Mouse (Mus musculus) brain, adult 2 months (tissue): ENCODE results near the gene Clint1.
"Not testable (repeated sequence)": the region's sequence is repeated elsewhere in the genome, so short reads cannot be mapped to it uniquely, and the experiment has no call there.

Source experiments
- DNase-seq: peaks from one replicate; pipeline ENCODE4 v3.0.0; 2011; ENCODE audit warnings: low read depth, low spot score

Clint1 gene

GRCm38 (mm10) chr11:45848253-45848652 is 3.6 kb upstream of the Clint1 start:
- DNase-seq: no peak

DNA sequence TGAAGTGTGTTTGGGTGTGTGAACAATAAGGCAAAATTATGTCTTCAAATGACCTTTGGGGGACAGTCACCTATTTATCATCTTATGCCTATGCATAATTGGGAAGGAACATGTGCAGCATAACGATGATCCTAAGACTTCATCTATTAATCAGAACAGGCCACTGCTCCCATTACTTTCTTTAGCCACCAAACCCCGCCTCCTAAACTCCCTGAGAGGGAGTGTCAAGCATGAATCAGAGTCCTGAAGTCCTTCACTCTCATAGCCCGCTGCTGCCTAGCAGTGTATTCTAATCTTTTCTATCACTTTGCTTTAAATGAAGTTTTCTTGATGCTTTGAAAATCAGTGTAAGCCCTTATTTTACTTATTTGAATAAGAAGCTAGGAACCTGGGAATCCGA is 2.6 kb upstream of the Clint1 start:
- no peak for DNase-seq

GRCm38 (mm10) chr11:45849859-45850258 is 2.0 kb upstream of the Clint1 start:
- no peak for DNase-seq

DNA sequence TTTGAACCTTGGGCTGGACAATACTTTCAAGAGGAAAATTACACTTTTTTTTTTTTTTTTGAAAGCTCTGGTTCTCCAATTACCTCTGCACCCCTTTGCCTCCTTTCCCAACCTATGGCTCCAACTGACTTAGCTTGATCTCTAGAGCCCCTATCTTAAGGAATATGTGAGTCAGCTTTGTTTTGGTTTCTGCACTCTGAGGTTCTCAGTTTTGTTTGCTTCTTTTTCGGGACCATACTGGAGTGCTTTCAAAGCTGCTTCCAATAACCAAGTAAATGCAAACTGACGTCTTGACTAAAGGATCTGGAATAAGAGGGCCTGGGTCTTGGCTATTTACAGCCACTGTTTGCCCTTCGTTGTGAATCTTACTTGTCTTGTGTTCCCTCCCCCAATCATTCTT is 1.5 kb upstream of the Clint1 start:
- no peak for DNase-seq

- no peak for DNase-seq
These were observed 508 bp downstream of the Clint1 start for GRCm38 (mm10) chr11:45852124-45852994.

DNA sequence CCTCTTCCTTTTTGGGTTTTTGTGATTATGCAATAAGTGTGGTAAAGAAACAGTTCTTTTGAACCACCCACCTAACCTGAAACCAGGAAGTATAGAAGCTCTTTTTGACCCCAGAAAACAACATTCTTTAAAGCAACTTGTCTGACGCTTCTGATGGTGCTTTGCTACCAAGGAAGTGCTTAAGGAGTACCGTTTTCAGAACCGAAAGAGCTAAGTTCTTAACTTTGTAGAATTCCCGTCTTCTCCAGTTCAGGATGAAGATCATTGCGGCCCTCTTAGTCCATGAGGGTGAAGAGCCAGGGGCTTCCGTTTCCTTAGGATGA is 1.1 kb downstream of the Clint1 start:
- no peak for DNase-seq

GRCm38 (mm10) chr11:45853916-45854315 is 2.1 kb downstream of the Clint1 start:
- no peak for DNase-seq

DNA sequence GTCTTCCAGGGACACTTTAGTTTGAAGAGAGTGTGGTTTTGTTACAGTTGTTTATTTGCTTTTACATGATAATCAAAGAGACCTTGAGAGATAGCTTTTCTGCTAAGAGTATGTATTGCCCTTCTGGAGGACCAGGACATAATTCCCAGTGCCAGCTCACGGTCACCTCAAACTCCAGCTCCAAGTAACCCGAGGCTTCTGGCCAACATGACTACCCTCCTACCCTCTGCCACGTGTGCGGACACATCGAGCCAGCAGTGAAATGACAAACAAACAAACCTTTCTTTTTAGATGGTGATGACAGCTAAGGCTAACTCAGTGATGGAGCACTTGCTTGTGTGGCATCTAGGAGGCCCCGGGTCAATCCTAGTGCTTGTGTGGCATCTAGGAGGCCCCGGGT is 2.5 kb downstream of the Clint1 start:
- no peak for DNase-seq

DNA sequence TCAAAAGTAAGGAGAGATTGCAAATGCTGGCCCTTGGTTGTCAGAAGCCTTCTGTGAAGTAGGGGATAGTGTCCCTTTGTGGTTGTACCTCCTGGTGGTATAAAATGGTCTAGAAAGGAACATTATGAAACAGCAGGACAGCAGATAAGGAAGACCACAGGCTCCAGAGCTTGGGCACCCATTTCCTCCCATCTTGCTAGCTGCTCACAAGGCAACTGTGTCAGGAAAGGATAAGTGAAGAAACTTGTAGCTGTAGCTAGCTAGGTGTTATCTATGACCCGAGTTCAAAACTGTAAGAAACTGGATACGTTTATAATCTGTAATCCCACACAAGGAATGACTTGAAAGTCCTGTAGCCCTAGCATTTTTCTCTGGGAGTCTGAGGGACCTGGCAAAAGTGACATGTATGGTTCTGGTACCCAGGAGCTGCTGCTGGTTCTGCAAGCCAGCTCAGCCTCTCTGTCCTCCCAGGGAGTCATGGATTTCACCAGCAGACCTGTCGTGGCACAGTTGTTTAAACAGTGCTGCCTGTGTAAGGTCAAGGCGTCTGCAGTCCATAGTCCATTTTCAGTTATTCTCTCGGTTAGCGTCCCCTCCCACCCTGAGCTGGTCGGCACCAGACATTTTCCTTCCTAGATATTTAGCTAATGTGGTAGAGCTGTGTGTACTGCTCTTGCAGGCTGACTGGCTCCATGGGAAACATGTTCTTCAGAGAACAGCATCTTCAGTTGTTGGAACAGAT is 3.7 kb downstream of the Clint1 start:
- DNase-seq: no peak

DNA sequence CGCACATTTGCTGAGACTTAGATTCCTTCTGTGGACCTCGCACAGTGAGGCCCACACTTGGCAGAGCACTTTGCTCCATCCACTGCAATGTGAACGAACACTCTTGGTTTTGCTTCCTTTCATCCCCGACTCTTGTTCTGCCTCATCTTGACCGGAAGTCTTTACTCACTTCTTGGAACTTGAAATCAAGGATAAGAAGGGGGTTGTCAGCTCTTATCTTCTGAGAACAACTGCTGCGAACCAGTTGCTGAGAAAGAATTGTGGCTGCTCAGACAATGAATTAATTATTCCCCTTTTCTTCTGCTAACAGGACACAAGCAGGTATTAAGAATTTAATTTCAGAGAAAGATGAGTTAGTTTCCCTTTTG is 4.3 kb downstream of the Clint1 start:
- DNase-seq: no peak

- no peak for DNase-seq
These were observed 9.5 kb downstream of the Clint1 start for GRCm38 (mm10) chr11:45861334-45861733.

DNA sequence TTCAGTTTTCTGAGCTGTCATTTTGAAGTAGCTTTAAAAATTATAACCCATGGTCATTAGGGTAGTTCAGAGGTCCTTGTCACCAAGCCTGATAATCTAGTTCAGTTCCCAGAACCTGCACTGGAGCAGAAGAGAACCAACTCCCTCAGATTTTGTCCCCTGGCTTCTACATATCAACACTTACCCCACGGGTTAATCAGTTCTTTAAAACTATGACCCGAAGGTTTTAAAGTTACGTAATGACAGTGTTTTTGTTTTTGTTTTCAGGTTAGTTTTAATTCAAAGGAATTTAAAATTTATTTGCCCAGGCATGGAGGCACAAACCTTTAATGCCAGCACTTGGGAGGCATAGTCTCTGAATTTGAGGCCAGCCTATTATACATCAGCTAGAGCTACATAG is 12.6 kb downstream of the Clint1 start:
- DNase-seq: no peak

DNA sequence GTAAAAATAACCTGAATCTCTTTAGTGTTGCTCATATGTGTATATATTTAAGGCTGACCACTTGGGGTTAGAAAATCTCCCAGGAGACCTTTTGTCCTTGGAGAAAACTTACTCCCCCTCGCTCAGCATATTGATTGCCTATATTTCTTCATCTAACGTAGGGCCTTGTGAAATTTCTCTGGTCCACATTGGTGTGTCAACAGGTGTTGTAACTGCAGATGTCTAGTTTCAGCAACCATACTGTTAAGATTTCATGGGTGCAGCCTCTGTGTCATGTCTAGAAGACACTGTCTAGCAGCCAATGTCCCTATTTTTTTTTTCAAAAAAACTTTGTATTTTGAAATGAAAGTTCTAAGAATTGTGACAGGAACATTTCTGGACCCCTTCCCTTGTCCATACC is 14.0 kb downstream of the Clint1 start:
- DNase-seq: no peak

DNA sequence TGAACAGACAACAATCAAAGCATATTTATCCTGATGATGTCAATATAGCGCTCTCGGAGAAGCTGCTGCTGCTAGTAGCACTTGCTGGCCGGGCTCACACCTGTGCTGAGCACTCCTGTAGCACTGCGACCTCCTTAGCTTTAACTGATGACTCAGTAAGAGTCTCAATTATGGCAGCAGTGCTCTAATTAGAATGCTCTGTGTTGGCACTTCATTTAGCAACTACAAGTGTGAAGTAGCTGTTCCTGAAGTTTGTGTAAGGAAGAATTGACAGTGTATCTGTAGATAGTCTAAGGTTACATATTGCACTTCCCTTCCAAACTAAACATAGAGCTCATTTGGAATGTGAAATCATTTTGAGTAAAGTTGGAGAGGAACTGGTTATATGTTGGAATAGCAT is 14.7 kb downstream of the Clint1 start:
- peak; percentile 71 for DNase-seq

- no peak for DNase-seq
These were observed 21.8 kb downstream of the Clint1 start for GRCm38 (mm10) chr11:45873666-45874065.

DNA sequence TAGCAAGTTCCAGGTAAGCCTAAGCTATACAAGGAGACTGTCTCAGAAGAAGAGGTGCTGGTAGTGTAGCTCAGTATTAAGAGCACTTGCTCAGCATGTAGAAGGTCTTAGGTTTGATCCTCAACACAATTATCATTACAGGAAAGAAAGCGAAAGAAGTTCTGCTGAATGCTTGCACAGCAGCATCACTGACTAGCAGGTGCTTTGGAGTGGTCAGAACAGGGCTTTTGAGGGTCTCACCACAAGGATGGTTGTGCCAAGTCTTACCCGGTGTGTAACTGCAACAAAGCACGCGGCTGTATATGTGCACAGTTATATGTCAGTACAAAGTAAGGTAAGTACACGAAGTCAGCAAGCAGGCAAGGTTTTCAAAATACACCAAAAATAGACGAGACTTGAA is 22.4 kb downstream of the Clint1 start:
- DNase-seq: no peak

- DNase-seq: no peak
These were observed 23.6 kb downstream of the Clint1 start for GRCm38 (mm10) chr11:45875351-45875935.

- no peak for DNase-seq
These were observed 24.2 kb downstream of the Clint1 start for GRCm38 (mm10) chr11:45876036-45876435.

GRCm38 (mm10) chr11:45879366-45879765 is 27.5 kb downstream of the Clint1 start:
- not testable (repeated sequence) for DNase-seq

DNA sequence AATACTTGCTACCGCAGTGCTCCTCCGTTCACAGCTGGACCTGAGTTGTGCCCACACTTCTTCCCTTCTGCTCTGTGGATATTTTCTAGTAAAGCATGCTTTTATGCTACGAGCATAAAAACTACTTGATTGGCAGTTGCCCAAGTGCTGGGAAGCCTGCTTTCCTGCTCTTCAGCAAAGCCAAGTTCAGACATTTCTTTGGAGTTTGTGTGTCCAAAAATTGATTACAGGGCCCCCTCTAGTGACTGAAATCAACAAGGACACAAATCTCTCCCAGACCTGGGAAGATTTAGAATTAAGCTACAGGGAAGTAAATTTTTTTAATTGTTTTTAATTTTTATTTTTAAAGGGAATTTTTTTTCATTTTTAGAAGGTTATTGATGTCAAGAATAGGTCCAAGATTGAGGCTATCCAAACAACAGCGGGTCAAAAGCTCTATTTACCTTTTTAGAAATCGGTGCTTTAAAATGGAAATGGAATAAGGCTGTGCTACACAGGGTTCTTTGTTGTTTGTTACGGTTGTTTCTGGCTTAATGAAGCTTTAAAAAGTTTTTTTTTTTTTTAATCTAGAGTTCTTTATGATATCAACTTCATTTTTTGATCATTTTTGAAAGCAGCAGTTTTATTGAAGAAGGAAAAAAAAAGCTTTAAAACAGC is 29.3 kb downstream of the Clint1 start:
- DNase-seq: peak; percentile 69

GRCm38 (mm10) chr11:45881683-45882068 is 29.8 kb downstream of the Clint1 start:
- DNase-seq: no peak

DNA sequence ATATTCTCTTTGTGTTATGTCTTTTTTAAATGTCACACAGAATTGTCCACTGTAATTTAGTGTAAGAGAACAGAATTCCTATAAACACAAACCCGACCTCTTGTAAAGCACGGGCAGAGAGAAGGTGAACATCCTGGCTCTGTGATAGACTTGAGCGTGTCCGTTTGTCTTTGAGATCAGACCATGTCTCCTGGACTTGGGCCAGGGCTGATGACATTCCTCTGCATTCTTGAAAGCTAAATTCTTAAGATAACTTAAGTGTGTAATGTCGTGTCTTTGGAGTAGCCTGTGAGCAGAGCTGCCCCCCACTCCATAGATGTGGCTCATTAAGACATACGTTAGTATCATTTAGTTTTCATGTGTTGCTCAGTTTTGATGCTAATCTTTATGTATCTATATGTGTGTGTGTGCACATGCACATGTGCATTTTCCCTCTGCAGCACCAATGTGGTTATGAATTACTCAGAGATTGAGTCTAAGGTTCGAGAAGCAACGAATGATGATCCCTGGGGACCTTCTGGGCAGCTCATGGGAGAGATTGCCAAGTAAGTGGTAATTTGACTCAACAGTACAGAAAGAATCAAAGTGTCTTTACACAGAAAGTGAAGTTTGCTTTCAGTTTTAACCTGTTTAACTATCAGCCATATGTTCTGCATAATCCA is 31.6 kb downstream of the Clint1 start:
- no peak for DNase-seq
